Mouse (Mus musculus) forebrain, embryonic 11.5 days (tissue): Measurements from ENCODE around the gene Zer1. TPM values are rescaled to one million over a fixed set of nuclear protein-coding genes. Genes with fewer than 3 reads are reported as not detected.

Experiments
- polyA plus RNA-seq: library from polyadenylated mRNA; unstranded; fragments of >200 nt; fragmentation: Nextera tagmentation; extraction: Ambion mirVana; gene quantifications from 2 replicates; pipeline ENCODE4 v1.2.1, GENCODE M21; 2014

Zer1 gene
- polyA plus RNA-seq, 1 experiment from 2014 or later, result 8.0 TPM

Other genes with a start within 250 kb of the Zer1 start
- gene Odf2, start 235.4 kb downstream of the Zer1 start, polyA plus RNA-seq, result 118 and 132 TPM in 2 replicates
- 68.0 and 69.8 TPM in 2 replicates for gene Gle1, start 189.2 kb downstream of the Zer1 start, polyA plus RNA-seq
- 135 and 147 TPM in 2 replicates for gene Sptan1, start 159.0 kb downstream of the Zer1 start, polyA plus RNA-seq
- 35.9 and 39.6 TPM in 2 replicates for gene Wdr34, start 75.7 kb downstream of the Zer1 start, polyA plus RNA-seq
- 817 and 824 TPM in 2 replicates for gene Set, start 67.2 kb downstream of the Zer1 start, polyA plus RNA-seq
- gene Pkn3, start 46.9 kb downstream of the Zer1 start, polyA plus RNA-seq, result 10.5 and 12.1 TPM in 2 replicates
- gene Zdhhc12, start 30.9 kb downstream of the Zer1 start, polyA plus RNA-seq, result 27.1 and 35.4 TPM in 2 replicates
- 11.6 and 15.2 TPM in 2 replicates for gene Tbc1d13, start 9.2 kb upstream of the Zer1 start, polyA plus RNA-seq
- 14.4 and 16.4 TPM in 2 replicates for gene Endog, start 46.9 kb upstream of the Zer1 start, polyA plus RNA-seq
- gene Spout1, start 53.9 kb upstream of the Zer1 start, polyA plus RNA-seq, result 79.7 and 81.7 TPM in 2 replicates
- gene Kyat1, start 81.3 kb upstream of the Zer1 start, polyA plus RNA-seq, result 8.4 and 9.6 TPM in 2 replicates
- 50.7 and 54.5 TPM in 2 replicates for gene Lrrc8a, start 113.1 kb upstream of the Zer1 start, polyA plus RNA-seq
- gene Gm28035, start 116.0 kb upstream of the Zer1 start, polyA plus RNA-seq, result 0.20 and 0.28 TPM in 2 replicates
- gene Phyhd1, start 141.6 kb upstream of the Zer1 start, polyA plus RNA-seq, result 3.8 and 3.9 TPM in 2 replicates
- not detected in 2 replicates for gene Gm28038, start 156.5 kb upstream of the Zer1 start, polyA plus RNA-seq
- gene Dolk, start 161.7 kb upstream of the Zer1 start, polyA plus RNA-seq, result 26.2 and 26.3 TPM in 2 replicates
- gene Nup188, start 161.8 kb upstream of the Zer1 start, polyA plus RNA-seq, result 65.8 and 67.0 TPM in 2 replicates
- gene Sh3glb2, start 234.8 kb upstream of the Zer1 start, polyA plus RNA-seq, result 69.4 and 72.9 TPM in 2 replicates
- 26.3 and 26.6 TPM in 2 replicates for gene Miga2, start 239.6 kb upstream of the Zer1 start, polyA plus RNA-seq